Mouse (Mus musculus) kidney, postnatal 0 days (tissue): Measurements from ENCODE around the gene Slc9a8. TPM values are rescaled to one million over a fixed set of nuclear protein-coding genes. Genes with fewer than 3 reads are reported as not detected.

ENCODE experiments used
- ATAC-seq: fragments of 200-750 bp; cut with Nextera tagmentation; replicated peaks from 2 replicates; pipeline ENCODE4 v1.8.0; 2017; ENCODE audit warnings: low read depth, moderate number of reproducible peaks, moderate TSS enrichment, moderate library complexity; ENCODE audit not compliant: low FRiP score
- DNase-seq: peaks from one replicate; pipeline ENCODE4 v3.0.0-alpha.2; 2016; ENCODE audit warnings: low spot score
- H3K27ac ChIP-seq: fragments of 300-500 bp; sonication (generic); 2 replicates; pipeline ENCODE4 v1.5.1; 2014; ENCODE audit warnings: mild to moderate bottlenecking
- H3K27me3 ChIP-seq: fragments of 300-500 bp; sonication (generic); 2 replicates; pipeline ENCODE4 v1.6.1; 2014; ENCODE audit warnings: low read length, mixed read lengths; ENCODE audit not compliant: insufficient read depth
- H3K36me3 ChIP-seq: fragments of 300-500 bp; sonication (generic); 2 replicates; pipeline ENCODE4 v1.6.1; 2014; ENCODE audit warnings: low read length, mixed read lengths; ENCODE audit not compliant: insufficient read depth
- H3K4me1 ChIP-seq: fragments of 300-500 bp; sonication (generic); replicated peaks from 2 replicates; pipeline ENCODE4 v1.6.1; 2014; ENCODE audit warnings: antibody characterized with exemption, low read length, mixed read lengths; ENCODE audit not compliant: insufficient read depth
- H3K4me2 ChIP-seq: fragments of 300-500 bp; sonication (generic); 2 replicates; pipeline ENCODE4 v1.6.1; 2014; ENCODE audit warnings: mild to moderate bottlenecking, low read length, moderate library complexity, mixed read lengths
- H3K4me3 ChIP-seq: fragments of 300-500 bp; sonication (generic); replicated peaks from 2 replicates; pipeline ENCODE4 v1.5.1; 2014; ENCODE audit warnings: low read depth, low read length
- H3K9ac ChIP-seq: fragments of 300-500 bp; sonication (generic); 2 replicates; pipeline ENCODE4 v1.6.1; 2014; ENCODE audit warnings: low read depth, low read length
- H3K9me3 ChIP-seq: fragments of 300-500 bp; sonication (generic); replicated peaks from 2 replicates; pipeline ENCODE4 v1.6.1; 2016; ENCODE audit warnings: low read length, inconsistent platforms, mixed read lengths
- CTCF ChIP-seq: IDR thresholded peaks from 2 replicates; pipeline ENCODE4 v1.5.1; 2016; ENCODE audit warnings: antibody characterized with exemption, low read depth, mild to moderate bottlenecking, moderate library complexity
- WGBS: fragments of 180-500 bp; shearing (Covaris S2); extraction: QIAGEN DNeasy Blood & Tissue Kit; methylation state at CpG from one replicate; pipeline ENCODE4 v1.1.7; 2014; 5-methylcytosine and 5-hydroxymethylcytosine counted together
- polyA plus RNA-seq: library from polyadenylated mRNA; unstranded; fragments of >200 nt; fragmentation: Nextera tagmentation; extraction: Ambion mirVana; gene quantifications from 2 replicates; pipeline ENCODE4 v1.2.1, GENCODE M21; 2015

Slc9a8 gene
- polyA plus RNA-seq, 1 experiment from 2014 or later = 14.2 TPM

GRCm38 (mm10) chr2:167474218-167474617, 52.7 kb downstream of the Slc9a8 start:
- H3K4me2 ChIP-seq = no peak overlapping the region
- no peak overlapping the region for H3K27ac ChIP-seq
- H3K4me3 ChIP-seq = no peak overlapping the region
- no peak overlapping the region for H3K9ac ChIP-seq
- no peaks in the 10 kb centered on the region for H3K27me3 ChIP-seq
- peaks cover 15% of the 10 kb centered on the region; the same call in 1 of the 2 replicates for H3K4me1 ChIP-seq
- DNase-seq (no peak), ATAC-seq (no peak)
- whole genome bisulfite sequencing = 82% methylated on average over 6 of the region's 6 CpGs
- TF ChIP-seq CTCF = no peak
- H3K36me3 ChIP-seq = peaks cover 37% of the 10 kb centered on the region
- no peaks in the 10 kb centered on the region for H3K9me3 ChIP-seq

GRCm38 (mm10) chr2:167475596-167475995, 54.1 kb downstream of the Slc9a8 start:
- DNase-seq = no peak
- no peak overlapping the region for H3K4me2 ChIP-seq
- no peak for TF ChIP-seq CTCF
- H3K27me3 ChIP-seq = no peaks in the 10 kb centered on the region
- peak overlapping the region; percentile 79; the same call in 1 of the 2 replicates for H3K27ac ChIP-seq
- H3K4me1 ChIP-seq = peaks cover 15% of the 10 kb centered on the region; the same call in 1 of the 2 replicates
- WGBS = 83% methylated on average over 5 of the region's 5 CpGs
- H3K4me3 ChIP-seq = no peak overlapping the region
- H3K9me3 ChIP-seq = no peaks in the 10 kb centered on the region
- ATAC-seq = no peak
- peaks cover 32% of the 10 kb centered on the region for H3K36me3 ChIP-seq
- H3K9ac ChIP-seq = no peak overlapping the region

- Histone ChIP-seq H3K9me3 (no peaks in the 10 kb centered on the region), H3K4me3 (no peak overlapping the region), H3K27me3 (no peaks in the 10 kb centered on the region), H3K4me2 (no peak overlapping the region), H3K36me3 (peaks cover 28% of the 10 kb centered on the region), H3K9ac (no peak overlapping the region), H3K4me1 (peaks cover 15% of the 10 kb centered on the region; the same call in 1 of the 2 replicates), H3K27ac (peak overlapping the region; percentile 79)
- 7% methylated on average over 7 of the region's 7 CpGs for WGBS
- DNase-seq (peak; percentile 96), ATAC-seq (peak; percentile 78)
- TF ChIP-seq CTCF = peak; percentile 69
Observed at GRCm38 (mm10) chr2:167476200-167476688, 54.7 kb downstream of the Slc9a8 start.

- Histone ChIP-seq H3K9me3 (no peaks in the 10 kb centered on the region), H3K36me3 (peaks cover 23% of the 10 kb centered on the region), H3K4me3 (no peak overlapping the region), H3K4me2 (no peak overlapping the region), H3K27me3 (no peaks in the 10 kb centered on the region), H3K9ac (no peak overlapping the region), H3K4me1 (peaks cover 15% of the 10 kb centered on the region; the same call in 1 of the 2 replicates), H3K27ac (peak overlapping the region; percentile 79)
- 47% methylated on average over 4 of the region's 4 CpGs for WGBS
- ATAC-seq = peak; percentile 33
- no peak for TF ChIP-seq CTCF
- DNase-seq = peak; percentile 63
Observed at GRCm38 (mm10) chr2:167476762-167477161, 55.2 kb downstream of the Slc9a8 start.

GRCm38 (mm10) chr2:167478128-167478527, 56.6 kb downstream of the Slc9a8 start:
- no peak overlapping the region for H3K4me3 ChIP-seq
- no peaks in the 10 kb centered on the region for H3K27me3 ChIP-seq
- DNase-seq (peak; percentile 25), ATAC-seq (no peak)
- no peak overlapping the region for H3K9ac ChIP-seq
- peaks cover 15% of the 10 kb centered on the region; the same call in 1 of the 2 replicates for H3K4me1 ChIP-seq
- peaks cover 25% of the 10 kb centered on the region for H3K36me3 ChIP-seq
- no peak for TF ChIP-seq CTCF
- H3K9me3 ChIP-seq = no peaks in the 10 kb centered on the region
- H3K27ac ChIP-seq = no peak overlapping the region
- H3K4me2 ChIP-seq = no peak overlapping the region
- 48% methylated on average over 2 of the region's 2 CpGs for WGBS

GRCm38 (mm10) chr2:167479501-167479900, 58.0 kb downstream of the Slc9a8 start:
- WGBS = 84% methylated on average over 1 of the region's 1 CpGs
- Histone ChIP-seq H3K36me3 (peaks cover 24% of the 10 kb centered on the region), H3K4me3 (no peak overlapping the region), H3K27ac (no peak overlapping the region), H3K4me2 (no peak overlapping the region), H3K4me1 (peaks cover 15% of the 10 kb centered on the region; the same call in 1 of the 2 replicates), H3K9ac (no peak overlapping the region), H3K27me3 (no peaks in the 10 kb centered on the region), H3K9me3 (no peaks in the 10 kb centered on the region)
- DNase-seq = no peak
- TF ChIP-seq CTCF = no peak
- ATAC-seq = no peak

GRCm38 (mm10) chr2:167482681-167483080, 61.2 kb downstream of the Slc9a8 start:
- Histone ChIP-seq H3K9me3 (no peaks in the 10 kb centered on the region), H3K27me3 (no peaks in the 10 kb centered on the region), H3K4me2 (no peak overlapping the region), H3K9ac (no peak overlapping the region), H3K4me1 (no peaks in the 10 kb centered on the region), H3K27ac (no peak overlapping the region), H3K36me3 (peaks cover 24% of the 10 kb centered on the region), H3K4me3 (no peak overlapping the region)
- WGBS = 92% methylated on average over 4 of the region's 4 CpGs
- DNase-seq (no peak), ATAC-seq (no peak)
- no peak for TF ChIP-seq CTCF
